ENCODE assay signal across 8 mouse cellular contexts in genomic region chr10:96264433-96264832, GRCm38 (mm10).
DNase-seq lines count a peak whose midpoint lies in the region; ATAC-seq and TF ChIP-seq lines count a peak whose summit lies in the region.
"Had no signal": no experiment of that assay in that cellular context is flagged by ENCODE, and none has a peak within 500 bp of the region (broad histone marks: within the 10 kb centered on the region; RNA-seq: fewer than 3 reads in every experiment).

No protein-coding gene starts in this region.

- H3K36me3 ChIP-seq in kidney, embryonic 15.5 days, result no peaks in the 10 kb centered on the region
- H3K36me3 ChIP-seq in ES-E14 (ENCODE audit: control insufficient read depth, insufficient read depth, low read length, poor library complexity, severe bottlenecking), result no peaks in the 10 kb centered on the region
- H3K36me3 ChIP-seq in limb, embryonic 12.5 days, result no peaks in the 10 kb centered on the region

- H3K4me2 ChIP-seq in kidney, embryonic 15.5 days, result no peak overlapping the region
- H3K4me2 ChIP-seq in limb, embryonic 12.5 days, result no peak overlapping the region

- in situ Hi-C loops in ES-E14 (cut with MboI; ENCODE audit: low sequenced_read_pairs in 2 of 2, unreplicated experiment in 2 of 2), result no loop called here

- H3K9me3 ChIP-seq in kidney, embryonic 15.5 days (replicated peaks), result no peaks in the 10 kb centered on the region
- no peaks in the 10 kb centered on the region for H3K9me3 ChIP-seq in ES-E14 (ENCODE audit: control insufficient read depth, insufficient read depth, low read depth, low read length)
- no peaks in the 10 kb centered on the region for H3K9me3 ChIP-seq in limb, embryonic 12.5 days
- H3K9me3 ChIP-seq: megakaryocyte, embryonic 14.5 days had no signal

- H3K27ac ChIP-seq in kidney, embryonic 15.5 days, result peak overlapping the region; percentile 29
- H3K27ac ChIP-seq in ES-E14 (ENCODE audit: insufficient read depth, low read depth, low read length, poor library complexity, severe bottlenecking), result no peak overlapping the region
- H3K27ac ChIP-seq in bone marrow macrophage, adult 2 months (ENCODE audit: insufficient read depth, low read depth, low read length), result peak overlapping the region; percentile 95
- peak overlapping the region; percentile 72 for H3K27ac ChIP-seq in limb, embryonic 12.5 days

- no peak for DNase-seq in kidney, adult 8-10 months
- no peak for DNase-seq in ES-E14 (ENCODE audit: low read depth, low spot score)
- DNase-seq in left cerebral cortex, postnatal 14 days (ENCODE audit: low spot score in 2 of 2), result no peak
- DNase-seq in left cerebral cortex, adult 9 months (ENCODE audit: low spot score in 2 of 2), result no peak

- no peak for TF ChIP-seq POLR2A in bone marrow macrophage, adult 2 months (IDR thresholded peaks at IDR 0.05; ENCODE audit: borderline replicate concordance, low read depth, low read length)

- no peaks in the 10 kb centered on the region for H3K27me3 ChIP-seq in kidney, embryonic 15.5 days
- no peaks in the 10 kb centered on the region for H3K27me3 ChIP-seq in limb, embryonic 12.5 days

- H3K4me1 ChIP-seq in kidney, embryonic 15.5 days, result peaks cover 28% of the 10 kb centered on the region
- H3K4me1 ChIP-seq in ES-E14 (ENCODE audit: control insufficient read depth in 2 of 2, insufficient read depth in 2 of 2, low read length in 2 of 2, poor library complexity in 1 of 2), result no peaks in the 10 kb centered on the region
- H3K4me1 ChIP-seq in bone marrow macrophage, adult 2 months (ENCODE audit: control insufficient read depth, insufficient read depth, low read length), result peaks cover 47% of the 10 kb centered on the region
- H3K4me1 ChIP-seq in limb, embryonic 12.5 days (replicated peaks), result peaks cover 46% of the 10 kb centered on the region
- H3K4me1 ChIP-seq: megakaryocyte, embryonic 14.5 days had no signal

- WGBS in kidney, embryonic 15.5 days, result 20% methylated on average over 5 of the region's 5 CpGs
- WGBS in limb, embryonic 12.5 days, result 56% methylated on average over 5 of the region's 5 CpGs

- peak; percentile 27; the same call in 1 of the 2 replicates for ATAC-seq in kidney, embryonic 15.5 days (replicated peaks; ENCODE audit: low FRiP score)
- no peak for ATAC-seq in limb, embryonic 12.5 days (ENCODE audit: insufficient number of reproducible peaks, insufficient read depth, low FRiP score, low TSS enrichment, low read depth)

- H3K4me3 ChIP-seq in kidney, embryonic 15.5 days (replicated peaks), result no peak overlapping the region
- H3K4me3 ChIP-seq in ES-E14 (ENCODE audit: insufficient read depth in 1 of 2, low read depth in 1 of 2, low read length in 2 of 2, poor library complexity in 1 of 2, severe bottlenecking in 1 of 2), result no peak overlapping the region
- H3K4me3 ChIP-seq in bone marrow macrophage, adult 2 months (ENCODE audit: insufficient read depth, low read length), result no peak overlapping the region
- no peak overlapping the region for H3K4me3 ChIP-seq in limb, embryonic 12.5 days (replicated peaks)
- H3K4me3 ChIP-seq: megakaryocyte, embryonic 14.5 days had no signal

- no peak overlapping the region for H3K9ac ChIP-seq in kidney, embryonic 15.5 days
- no peak overlapping the region for H3K9ac ChIP-seq in ES-E14 (ENCODE audit: insufficient read depth, low read depth, low read length, poor library complexity, severe bottlenecking)
- no peak overlapping the region for H3K9ac ChIP-seq in limb, embryonic 12.5 days (replicated peaks)

- intact Hi-C loops in left cerebral cortex, postnatal 14 days (cut with DNase I), result no loop called here

- TF ChIP-seq CTCF in bone marrow macrophage, adult 2 months (IDR thresholded peaks at IDR 0.05; ENCODE audit: low read depth, low read length), result no peak

TF ChIP-seq in ES-E14, 5 proteins besides CTCF, POLR2A, EP300 and RAD21:
- peak; percentile 63; the same call in 1 of the 2 replicates for TF ChIP-seq ZNF384 (IDR thresholded peaks at IDR 0.05; ENCODE audit: low read depth, low read length)
- no peak for TF ChIP-seq CHD2 (IDR thresholded peaks at IDR 0.05; ENCODE audit: low read depth, low read length)
